Mouse (Mus musculus) left cerebral cortex, adult 2 months (tissue): ENCODE measurements around the gene Olfr630. TPM values are rescaled to one million over a fixed set of nuclear protein-coding genes. Genes with fewer than 3 reads are reported as not detected.

Source experiments
- DNase-seq, 2 experiments: peaks; one replicate each; pipeline ENCODE4 v3.0.0; 2021 to 2022; ENCODE audit warnings: low spot score in 2 of 2, mixed read lengths in 1 of 2; ENCODE audit errors: extremely low spot score in 1 of 2
- H3K27ac ChIP-seq: fragments of 200-600 bp; 2 replicates; pipeline ENCODE4 v1.8.1; 2022
- H3K4me3 ChIP-seq: fragments of 200-600 bp; 2 replicates; pipeline ENCODE4 v1.8.1; 2022
- CTCF ChIP-seq: fragments of 200-600 bp; IDR thresholded peaks from 2 replicates; pipeline ENCODE4 v1.8.1; 2022; ENCODE audit warnings: antibody characterized with exemption, mild to moderate bottlenecking, moderate library complexity
- intact Hi-C: fragments of 180-260 bp; cut with DNase I; formaldehyde crosslinking; loops from one replicate; pipeline ENCODE4 v1.15.1; 2025
- total RNA-seq, 2 experiments: library from RNA; stranded (reverse); gene quantifications; 2 replicates each; pipeline ENCODE4 v1.2.3; 2021

Olfr630 gene
- total RNA-seq, 2 experiments from 2014 or later: not detected

GRCm38 (mm10) chr7:103712024-103712423, 45.1 kb downstream of the Olfr630 start:
- Histone ChIP-seq H3K27ac (no peak overlapping the region), H3K4me3 (no peak overlapping the region)
- intact Hi-C loops: no loop called here
- no peak for DNase-seq
- peak; percentile 15 for TF ChIP-seq CTCF

Other genes with a start within 250 kb of the Olfr630 start
- gene Olfr610, start 245.2 kb downstream of the Olfr630 start, total RNA-seq: not detected
- not detected for gene Olfr611, start 236.5 kb downstream of the Olfr630 start, total RNA-seq
- not detected for gene Olfr612, start 214.6 kb downstream of the Olfr630 start, total RNA-seq
- not detected for gene Olfr613, start 209.3 kb downstream of the Olfr630 start, total RNA-seq
- not detected for gene Olfr615, start 201.3 kb downstream of the Olfr630 start, total RNA-seq
- gene Olfr616, start 188.2 kb downstream of the Olfr630 start, total RNA-seq: not detected
- not detected for gene Olfr617, start 184.3 kb downstream of the Olfr630 start, total RNA-seq
- gene Olfr618, start 167.2 kb downstream of the Olfr630 start, total RNA-seq: not detected
- gene Olfr619, start 156.8 kb downstream of the Olfr630 start, total RNA-seq: not detected
- gene Olfr620, start 144.8 kb downstream of the Olfr630 start, total RNA-seq: not detected
- not detected for gene Olfr622, start 114.6 kb downstream of the Olfr630 start, total RNA-seq
- gene Olfr623, start 93.6 kb downstream of the Olfr630 start, total RNA-seq: not detected
- gene Olfr624, start 86.1 kb downstream of the Olfr630 start, total RNA-seq: under 1 TPM in 1 of 2 experiments, not detected in 1; 0.07 TPM
- not detected for gene Olfr625-ps1, start 74.6 kb downstream of the Olfr630 start, total RNA-seq
- not detected for gene Olfr243, start 42.7 kb downstream of the Olfr630 start, total RNA-seq
- not detected for gene Olfr628, start 27.0 kb downstream of the Olfr630 start, total RNA-seq
- not detected for gene Olfr629, start 12.4 kb downstream of the Olfr630 start, total RNA-seq
- not detected for gene Olfr69, start 14.3 kb upstream of the Olfr630 start, total RNA-seq
- not detected for gene Olfr68, start 22.4 kb upstream of the Olfr630 start, total RNA-seq
- not detected for gene Olfr67, start 34.5 kb upstream of the Olfr630 start, total RNA-seq
- gene Hbb-bt, start 56.7 kb upstream of the Olfr630 start, total RNA-seq: 10 to 100 TPM; 29.5 to 36.6 TPM
- gene Hbb-bs, start 70.8 kb upstream of the Olfr630 start, total RNA-seq: 100 to 1,000 TPM; 305 to 339 TPM
- gene Hbb-bh2, start 83.2 kb upstream of the Olfr630 start, total RNA-seq: not detected
- not detected for gene Hbb-bh1, start 85.8 kb upstream of the Olfr630 start, total RNA-seq
- not detected for gene Hbb-y, start 95.9 kb upstream of the Olfr630 start, total RNA-seq
- gene Olfr66, start 128.9 kb upstream of the Olfr630 start, total RNA-seq: not detected
- gene Olfr64, start 137.2 kb upstream of the Olfr630 start, total RNA-seq: not detected
- gene Olfr65, start 146.2 kb upstream of the Olfr630 start, total RNA-seq: not detected
- gene Olfr631, start 171.5 kb upstream of the Olfr630 start, total RNA-seq: not detected
- gene Olfr632, start 177.0 kb upstream of the Olfr630 start, total RNA-seq: not detected
- not detected for gene Olfr633, start 187.1 kb upstream of the Olfr630 start, total RNA-seq
- under 1 TPM; 0.05 to 0.09 TPM for gene Olfr635, start 213.8 kb upstream of the Olfr630 start, total RNA-seq
- gene Olfr638, start 241.4 kb upstream of the Olfr630 start, total RNA-seq: not detected